Mouse (Mus musculus): ENCODE results near the gene Gprc5b. TPM values are rescaled to one million over a fixed set of nuclear protein-coding genes. Genes with fewer than 3 reads are reported as not detected.

Gene Gprc5b
- polyA plus RNA-seq, 1 experiment, result 3.6 TPM

GRCm38 (mm10) chr7:118979708-118980107 is 15.3 kb downstream of the Gprc5b start:
- TF ChIP-seq CTCF (IDR thresholded peaks at IDR 0.05; ENCODE audit: extremely low read depth, insufficient read length, insufficient replicate concordance, low read depth, low read length) (no peak), POLR2A (IDR thresholded peaks at IDR 0.05; ENCODE audit: low read depth, low read length) (no peak)
- Histone ChIP-seq H3K4me3 (ENCODE audit: low read depth, low read length) (no peak overlapping the region), H3K27me3 (ENCODE audit: control insufficient read depth, insufficient read depth, low read length) (no peaks in the 10 kb centered on the region), H3K36me3 (ENCODE audit: control insufficient read depth, insufficient read depth, low read length) (no peaks in the 10 kb centered on the region), H3K4me1 (ENCODE audit: control insufficient read depth, insufficient read depth, insufficient read length, low read length) (no peaks in the 10 kb centered on the region), H3K27ac (ENCODE audit: insufficient read depth, low read depth, low read length) (no peak overlapping the region)
- 87% methylated on average over 9 of the region's 9 CpGs for WGBS

- Histone ChIP-seq H3K27ac (ENCODE audit: insufficient read depth, low read depth, low read length) (no peak overlapping the region), H3K4me3 (ENCODE audit: low read depth, low read length) (no peak overlapping the region), H3K4me1 (ENCODE audit: control insufficient read depth, insufficient read depth, insufficient read length, low read length) (no peaks in the 10 kb centered on the region), H3K36me3 (ENCODE audit: control insufficient read depth, insufficient read depth, low read length) (no peaks in the 10 kb centered on the region), H3K27me3 (ENCODE audit: control insufficient read depth, insufficient read depth, low read length) (no peaks in the 10 kb centered on the region)
- TF ChIP-seq CTCF (IDR thresholded peaks at IDR 0.05; ENCODE audit: extremely low read depth, insufficient read length, insufficient replicate concordance, low read depth, low read length) (no peak), POLR2A (IDR thresholded peaks at IDR 0.05; ENCODE audit: low read depth, low read length) (no peak)
- 90% methylated on average over 7 of the region's 7 CpGs for WGBS
These were observed 15.9 kb downstream of the Gprc5b start for GRCm38 (mm10) chr7:118979121-118979520.

GRCm38 (mm10) chr7:118977167-118977543 is 17.9 kb downstream of the Gprc5b start:
- H3K4me3 ChIP-seq (ENCODE audit: low read depth, low read length), result no peak overlapping the region
- H3K4me1 ChIP-seq (ENCODE audit: control insufficient read depth, insufficient read depth, insufficient read length, low read length), result no peaks in the 10 kb centered on the region
- H3K36me3 ChIP-seq (ENCODE audit: control insufficient read depth, insufficient read depth, low read length), result no peaks in the 10 kb centered on the region
- no peaks in the 10 kb centered on the region for H3K27me3 ChIP-seq (ENCODE audit: control insufficient read depth, insufficient read depth, low read length)
- 84% methylated on average over 10 of the region's 10 CpGs for WGBS
- no peak overlapping the region for H3K27ac ChIP-seq (ENCODE audit: insufficient read depth, low read depth, low read length)
- TF ChIP-seq CTCF (IDR thresholded peaks at IDR 0.05; ENCODE audit: extremely low read depth, insufficient read length, insufficient replicate concordance, low read depth, low read length), result no peak

- Histone ChIP-seq H3K27ac (ENCODE audit: insufficient read depth, low read depth, low read length) (no peak overlapping the region), H3K27me3 (ENCODE audit: control insufficient read depth, insufficient read depth, low read length) (no peaks in the 10 kb centered on the region), H3K36me3 (ENCODE audit: control insufficient read depth, insufficient read depth, low read length) (no peaks in the 10 kb centered on the region), H3K4me1 (ENCODE audit: control insufficient read depth, insufficient read depth, insufficient read length, low read length) (no peaks in the 10 kb centered on the region), H3K4me3 (ENCODE audit: low read depth, low read length) (0 out of 2 replicates have a peak overlapping the region, but pooled peaks have one; percentile 1)
- 50% methylated on average over 14 of the region's 14 CpGs for WGBS
- TF ChIP-seq POLR2A (IDR thresholded peaks at IDR 0.05; ENCODE audit: low read depth, low read length), result no peak
- TF ChIP-seq CTCF (IDR thresholded peaks at IDR 0.05; ENCODE audit: extremely low read depth, insufficient read length, insufficient replicate concordance, low read depth, low read length), result no peak
These were observed 18.4 kb downstream of the Gprc5b start for GRCm38 (mm10) chr7:118976414-118977166.

- TF ChIP-seq POLR2A (IDR thresholded peaks at IDR 0.05; ENCODE audit: low read depth, low read length) (no peak), CTCF (IDR thresholded peaks at IDR 0.05; ENCODE audit: extremely low read depth, insufficient read length, insufficient replicate concordance, low read depth, low read length) (no peak)
- H3K27me3 ChIP-seq (ENCODE audit: control insufficient read depth, insufficient read depth, low read length), result no peaks in the 10 kb centered on the region
- 54% methylated on average over 3 of the region's 3 CpGs for WGBS
- no peaks in the 10 kb centered on the region for H3K4me1 ChIP-seq (ENCODE audit: control insufficient read depth, insufficient read depth, insufficient read length, low read length)
- no peak overlapping the region for H3K4me3 ChIP-seq (ENCODE audit: low read depth, low read length)
- H3K27ac ChIP-seq (ENCODE audit: insufficient read depth, low read depth, low read length), result no peak overlapping the region
- H3K36me3 ChIP-seq (ENCODE audit: control insufficient read depth, insufficient read depth, low read length), result no peaks in the 10 kb centered on the region
These were observed 19.2 kb downstream of the Gprc5b start for GRCm38 (mm10) chr7:118975837-118976236.

- Histone ChIP-seq H3K36me3 (ENCODE audit: control insufficient read depth, insufficient read depth, low read length) (no peaks in the 10 kb centered on the region), H3K4me3 (ENCODE audit: low read depth, low read length) (no peak overlapping the region), H3K4me1 (ENCODE audit: control insufficient read depth, insufficient read depth, insufficient read length, low read length) (no peaks in the 10 kb centered on the region), H3K27me3 (ENCODE audit: control insufficient read depth, insufficient read depth, low read length) (no peaks in the 10 kb centered on the region), H3K27ac (ENCODE audit: insufficient read depth, low read depth, low read length) (no peak overlapping the region)
- TF ChIP-seq POLR2A (IDR thresholded peaks at IDR 0.05; ENCODE audit: low read depth, low read length), result no peak
- WGBS, result 81% methylated on average over 4 of the region's 4 CpGs
These were observed 21.6 kb downstream of the Gprc5b start for GRCm38 (mm10) chr7:118973377-118973776.

GRCm38 (mm10) chr7:118972306-118972705 is 22.7 kb downstream of the Gprc5b start:
- Histone ChIP-seq H3K27me3 (ENCODE audit: control insufficient read depth, insufficient read depth, low read length) (no peaks in the 10 kb centered on the region), H3K27ac (ENCODE audit: insufficient read depth, low read depth, low read length) (no peak overlapping the region), H3K4me1 (ENCODE audit: control insufficient read depth, insufficient read depth, insufficient read length, low read length) (no peaks in the 10 kb centered on the region), H3K36me3 (ENCODE audit: control insufficient read depth, insufficient read depth, low read length) (no peaks in the 10 kb centered on the region), H3K4me3 (ENCODE audit: low read depth, low read length) (no peak overlapping the region)
- 82% methylated on average over 5 of the region's 5 CpGs for WGBS
- TF ChIP-seq POLR2A (IDR thresholded peaks at IDR 0.05; ENCODE audit: low read depth, low read length) (no peak), CTCF (IDR thresholded peaks at IDR 0.05; ENCODE audit: extremely low read depth, insufficient read length, insufficient replicate concordance, low read depth, low read length) (no peak)

Data from small intestine, adult 2 months (tissue).